Mouse (Mus musculus) cortical plate, adult 2 months (tissue): Measurements from ENCODE around the gene Ahnak.

Experiments used
- CTCF ChIP-seq: fragments of 200-500 bp; IDR thresholded peaks from 2 replicates; pipeline ENCODE4 v1.5.1; 2011; ENCODE audit warnings: mild to moderate bottlenecking, control low read depth, low read length; ENCODE audit not compliant: insufficient read depth; ENCODE audit errors: extremely low read depth
- POLR2A ChIP-seq: fragments of 200-500 bp; IDR thresholded peaks from 2 replicates; pipeline ENCODE4 v1.6.1; 2011; ENCODE audit warnings: mild to moderate bottlenecking, low read length, control low read depth; ENCODE audit not compliant: insufficient read depth; ENCODE audit errors: extremely low read depth

GRCm38 (mm10) chr19:8966590-8967372, 22.3 kb upstream of the Ahnak start, which contains the start of gene Eef1g:
- TF ChIP-seq POLR2A (peak; percentile 39; the same call in 1 of the 2 replicates), CTCF (no peak)
